Mouse (Mus musculus): ENCODE measurements at regions not wholly inside any gene's neighbourhood (a gene's known extent, or its start where the extent isn't known, plus 50 kb on each side); places are given as distances from the start of the nearest gene placed in this dataset.

DNA sequence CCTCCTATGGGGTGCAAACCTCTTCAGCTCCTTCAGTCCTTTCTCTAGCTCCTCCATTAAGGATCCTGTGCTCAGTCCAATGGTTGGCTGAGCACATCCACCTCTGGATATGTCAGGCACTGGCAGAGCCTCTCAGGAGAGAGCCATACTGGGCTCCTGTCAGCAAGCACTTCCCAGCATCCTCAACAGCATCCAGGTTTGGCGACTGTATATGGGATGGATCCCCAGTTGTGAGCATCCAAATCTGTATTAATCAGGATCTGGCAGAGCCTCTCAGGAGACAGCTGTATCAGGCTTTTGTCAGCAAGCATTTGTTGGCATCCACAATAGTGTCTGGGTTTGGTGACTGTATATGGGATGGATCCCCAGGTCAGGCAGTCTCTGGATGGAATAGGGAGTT is 225.3 kb upstream of the Lyplal1 start:
- Histone ChIP-seq H3K4me1 (replicated peaks; ENCODE audit: control insufficient read depth, insufficient read depth, low read length) (no peaks in the 10 kb centered on the region), H3K27ac (ENCODE audit: low read depth, low read length) (no peak overlapping the region), H3K27me3 (replicated peaks; ENCODE audit: control insufficient read depth, insufficient read depth, low read length) (no peaks in the 10 kb centered on the region), H3K9ac (ENCODE audit: low read depth, low read length) (no peak overlapping the region), H3K9me3 (ENCODE audit: control insufficient read depth, low read length) (no peaks in the 10 kb centered on the region), H3K36me3 (ENCODE audit: control insufficient read depth, insufficient read depth, low read length) (no peaks in the 10 kb centered on the region), H3K4me3 (ENCODE audit: low read depth, low read length) (no peak overlapping the region), H3K4me2 (no peak overlapping the region)
- DNase-seq (ENCODE audit: low spot score) (no peak), ATAC-seq (replicated peaks; ENCODE audit: low FRiP score) (no peak)
- 88% methylated on average over 1 of the region's 1 CpGs for WGBS

DNA sequence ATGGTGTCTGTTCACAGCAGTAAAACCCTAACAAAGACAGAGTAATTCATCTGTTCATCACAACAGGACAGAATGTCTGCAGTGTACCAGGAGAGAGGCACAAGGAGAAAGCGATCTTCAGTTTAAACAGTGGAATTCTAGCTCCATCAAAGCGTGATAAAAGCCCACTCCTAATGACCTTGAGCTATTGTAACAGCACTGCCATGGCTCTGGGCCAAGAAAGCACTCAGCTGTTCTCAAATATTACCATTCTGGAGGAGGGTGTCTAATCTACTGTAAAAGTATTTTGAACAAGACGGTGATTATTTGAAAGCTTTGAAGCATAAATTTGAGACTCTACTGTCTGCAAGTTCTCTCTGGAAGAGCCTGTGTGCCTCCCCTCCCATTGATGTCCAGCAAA is 224.8 kb upstream of the Lyplal1 start:
- no peak for DNase-seq (ENCODE audit: low spot score)
- WGBS, result 68% methylated on average over 3 of the region's 3 CpGs

DNA sequence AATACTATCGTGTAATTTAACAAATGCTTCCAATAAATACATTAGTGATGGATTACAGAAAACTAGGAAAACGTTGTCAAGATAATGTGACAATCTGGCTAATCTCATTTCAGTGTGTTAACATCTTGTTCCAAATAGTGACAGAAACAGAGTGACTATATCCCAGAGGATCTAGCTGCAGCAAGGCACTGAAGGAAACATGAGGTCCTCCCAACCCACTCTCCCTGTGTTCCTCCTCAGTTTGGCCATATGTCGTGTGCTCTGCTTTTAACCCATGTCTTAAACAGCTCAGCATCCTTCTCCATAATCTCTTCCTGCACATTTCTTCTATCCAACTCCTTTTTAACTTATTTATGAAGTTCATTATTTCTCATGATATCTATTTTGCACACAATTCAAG is 223.6 kb upstream of the Lyplal1 start:
- H3K4me3 ChIP-seq (ENCODE audit: low read depth, low read length), result no peak overlapping the region

More for the DNA sequence above, 224.8 kb upstream of the Lyplal1 start:
- Histone ChIP-seq H3K36me3 (ENCODE audit: control insufficient read depth, insufficient read depth, low read length) (no peaks in the 10 kb centered on the region), H3K27ac (ENCODE audit: low read depth, low read length) (no peak overlapping the region), H3K4me3 (ENCODE audit: low read depth, low read length) (no peak overlapping the region), H3K9me3 (ENCODE audit: control insufficient read depth, low read length) (no peaks in the 10 kb centered on the region), H3K4me1 (replicated peaks; ENCODE audit: control insufficient read depth, insufficient read depth, low read length) (no peaks in the 10 kb centered on the region), H3K27me3 (replicated peaks; ENCODE audit: control insufficient read depth, insufficient read depth, low read length) (no peaks in the 10 kb centered on the region), H3K4me2 (no peak overlapping the region), H3K9ac (ENCODE audit: low read depth, low read length) (no peak overlapping the region)
- no peak for ATAC-seq (replicated peaks; ENCODE audit: low FRiP score)

DNA sequence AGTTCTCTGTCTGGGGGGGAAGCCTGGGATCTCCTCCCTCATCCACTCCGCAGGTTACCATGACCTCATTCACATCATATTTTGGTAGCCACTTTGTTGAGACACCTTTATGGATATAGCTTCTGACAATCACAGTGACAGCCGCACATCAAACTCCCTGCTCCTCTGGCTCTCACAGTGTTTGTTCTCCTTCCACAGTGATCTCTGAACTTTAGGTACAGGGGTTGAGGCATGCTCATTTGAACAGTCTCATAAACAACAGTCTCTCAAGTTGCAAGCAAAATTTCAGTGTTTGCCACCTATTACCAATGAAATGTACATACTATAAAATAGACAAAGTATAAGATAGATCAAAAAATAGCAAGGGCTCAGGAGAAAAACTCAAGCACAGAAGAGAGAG is 200.2 kb upstream of the Lyplal1 start:
- no peaks in the 10 kb centered on the region for H3K9me3 ChIP-seq (ENCODE audit: control insufficient read depth, low read length)

More for the DNA sequence above, 223.6 kb upstream of the Lyplal1 start:
- no peaks in the 10 kb centered on the region for H3K27me3 ChIP-seq (replicated peaks; ENCODE audit: control insufficient read depth, insufficient read depth, low read length)
- H3K36me3 ChIP-seq (ENCODE audit: control insufficient read depth, insufficient read depth, low read length), result no peaks in the 10 kb centered on the region
- no peak overlapping the region for H3K9ac ChIP-seq (ENCODE audit: low read depth, low read length)
- H3K9me3 ChIP-seq (ENCODE audit: control insufficient read depth, low read length), result no peaks in the 10 kb centered on the region
- no peak for ATAC-seq (replicated peaks; ENCODE audit: low FRiP score)
- H3K4me2 ChIP-seq, result no peak overlapping the region
- no peak overlapping the region for H3K27ac ChIP-seq (ENCODE audit: low read depth, low read length)
- 75% methylated on average over 3 of the region's 3 CpGs for WGBS
- DNase-seq (ENCODE audit: low spot score), result no peak
- H3K4me1 ChIP-seq (replicated peaks; ENCODE audit: control insufficient read depth, insufficient read depth, low read length), result no peaks in the 10 kb centered on the region

DNA sequence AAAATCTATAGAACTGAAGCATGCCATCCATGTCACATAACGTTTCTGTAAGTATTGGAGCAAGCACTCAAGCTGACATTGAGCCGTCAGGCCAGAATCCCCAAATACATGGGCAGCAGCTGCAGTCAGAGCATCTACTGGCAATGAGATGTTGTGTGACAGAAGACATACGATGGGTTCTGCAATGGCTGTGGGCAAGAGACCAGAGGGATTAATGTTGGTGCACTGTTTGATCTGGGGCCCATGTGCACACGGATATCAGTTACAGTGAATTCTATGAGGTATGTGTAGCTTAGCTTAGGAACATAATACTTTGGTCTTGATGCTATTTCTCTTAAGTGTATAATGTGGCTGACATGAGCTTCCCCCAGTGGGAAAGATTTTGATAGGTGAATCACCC is 197.1 kb upstream of the Lyplal1 start:
- H3K27ac ChIP-seq (ENCODE audit: low read depth, low read length), result no peak overlapping the region
- WGBS, result 79% methylated on average over 4 of the region's 4 CpGs
- no peaks in the 10 kb centered on the region for H3K9me3 ChIP-seq (ENCODE audit: control insufficient read depth, low read length)
- no peak overlapping the region for H3K4me2 ChIP-seq
- no peak for ATAC-seq (replicated peaks; ENCODE audit: low FRiP score)
- no peaks in the 10 kb centered on the region for H3K36me3 ChIP-seq (ENCODE audit: control insufficient read depth, insufficient read depth, low read length)
- H3K27me3 ChIP-seq (replicated peaks; ENCODE audit: control insufficient read depth, insufficient read depth, low read length), result no peaks in the 10 kb centered on the region
- no peak overlapping the region for H3K9ac ChIP-seq (ENCODE audit: low read depth, low read length)
- DNase-seq (ENCODE audit: low spot score), result no peak
- H3K4me1 ChIP-seq (replicated peaks; ENCODE audit: control insufficient read depth, insufficient read depth, low read length), result no peaks in the 10 kb centered on the region
- H3K4me3 ChIP-seq (ENCODE audit: low read depth, low read length), result no peak overlapping the region

More for the DNA sequence above, 200.2 kb upstream of the Lyplal1 start:
- Histone ChIP-seq H3K4me2 (no peak overlapping the region), H3K36me3 (ENCODE audit: control insufficient read depth, insufficient read depth, low read length) (no peaks in the 10 kb centered on the region), H3K9ac (ENCODE audit: low read depth, low read length) (no peak overlapping the region), H3K4me1 (replicated peaks; ENCODE audit: control insufficient read depth, insufficient read depth, low read length) (no peaks in the 10 kb centered on the region), H3K27ac (ENCODE audit: low read depth, low read length) (no peak overlapping the region), H3K27me3 (replicated peaks; ENCODE audit: control insufficient read depth, insufficient read depth, low read length) (no peaks in the 10 kb centered on the region), H3K4me3 (ENCODE audit: low read depth, low read length) (no peak overlapping the region)
- ATAC-seq (replicated peaks; ENCODE audit: low FRiP score) (no peak), DNase-seq (ENCODE audit: low spot score) (no peak)
- 79% methylated on average over 2 of the region's 2 CpGs for WGBS

DNA sequence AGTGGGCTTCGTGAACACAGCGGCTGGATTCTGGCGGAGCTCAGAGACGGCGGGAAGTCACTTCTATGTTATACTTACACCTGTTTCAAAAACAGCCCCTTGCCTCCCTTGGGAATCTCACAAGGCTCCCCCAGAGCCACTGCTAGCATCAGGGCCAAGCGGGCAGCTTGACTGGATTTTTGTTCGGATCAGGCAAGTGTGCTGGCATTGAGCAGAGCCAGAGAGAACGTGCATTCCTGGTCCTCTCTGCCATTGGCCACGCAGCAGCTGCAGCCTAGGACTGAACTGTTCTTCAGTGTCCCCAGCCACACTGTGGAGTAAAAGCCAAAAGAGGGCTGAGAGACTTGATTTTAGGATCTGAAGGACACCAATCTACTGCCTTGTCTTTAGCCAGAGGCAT is 195.6 kb upstream of the Lyplal1 start:
- no peak overlapping the region for H3K4me2 ChIP-seq
- no peak overlapping the region for H3K9ac ChIP-seq (ENCODE audit: low read depth, low read length)
- no peak overlapping the region for H3K4me3 ChIP-seq (ENCODE audit: low read depth, low read length)
- WGBS, result 86% methylated on average over 9 of the region's 9 CpGs
- no peak for ATAC-seq (replicated peaks; ENCODE audit: low FRiP score)
- no peak overlapping the region for H3K27ac ChIP-seq (ENCODE audit: low read depth, low read length)
- H3K27me3 ChIP-seq (replicated peaks; ENCODE audit: control insufficient read depth, insufficient read depth, low read length), result no peaks in the 10 kb centered on the region
- H3K4me1 ChIP-seq (replicated peaks; ENCODE audit: control insufficient read depth, insufficient read depth, low read length), result no peaks in the 10 kb centered on the region
- no peaks in the 10 kb centered on the region for H3K36me3 ChIP-seq (ENCODE audit: control insufficient read depth, insufficient read depth, low read length)
- no peak for DNase-seq (ENCODE audit: low spot score)
- no peaks in the 10 kb centered on the region for H3K9me3 ChIP-seq (ENCODE audit: control insufficient read depth, low read length)

DNA sequence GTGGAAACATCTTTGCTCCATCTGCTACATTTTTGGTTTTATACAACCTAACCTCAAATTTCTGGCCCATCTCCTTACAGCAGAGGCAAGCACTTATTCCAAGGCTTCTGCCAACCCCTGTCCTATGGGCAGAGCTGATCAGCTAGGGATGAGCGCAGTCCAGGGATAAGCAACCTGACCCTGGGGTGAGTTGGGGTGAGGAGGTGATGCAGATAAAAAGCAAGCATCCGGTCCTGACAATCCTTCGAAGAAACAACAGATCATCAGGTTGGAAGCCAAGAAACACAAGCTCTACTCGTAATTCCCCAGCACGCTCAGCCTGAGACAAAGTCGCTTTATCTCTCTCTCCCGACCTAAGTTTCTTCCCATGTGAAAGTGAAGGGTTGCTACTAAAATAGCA is 194.9 kb upstream of the Lyplal1 start:
- H3K4me1 ChIP-seq (replicated peaks; ENCODE audit: control insufficient read depth, insufficient read depth, low read length), result no peaks in the 10 kb centered on the region
- H3K4me2 ChIP-seq, result no peak overlapping the region
- 68% methylated on average over 7 of the region's 7 CpGs for WGBS
- DNase-seq (ENCODE audit: low spot score), result no peak
- H3K9ac ChIP-seq (ENCODE audit: low read depth, low read length), result no peak overlapping the region
- H3K27me3 ChIP-seq (replicated peaks; ENCODE audit: control insufficient read depth, insufficient read depth, low read length), result no peaks in the 10 kb centered on the region
- H3K9me3 ChIP-seq (ENCODE audit: control insufficient read depth, low read length), result no peaks in the 10 kb centered on the region
- no peak for ATAC-seq (replicated peaks; ENCODE audit: low FRiP score)
- no peaks in the 10 kb centered on the region for H3K36me3 ChIP-seq (ENCODE audit: control insufficient read depth, insufficient read depth, low read length)
- no peak overlapping the region for H3K27ac ChIP-seq (ENCODE audit: low read depth, low read length)
- H3K4me3 ChIP-seq (ENCODE audit: low read depth, low read length), result no peak overlapping the region

DNA sequence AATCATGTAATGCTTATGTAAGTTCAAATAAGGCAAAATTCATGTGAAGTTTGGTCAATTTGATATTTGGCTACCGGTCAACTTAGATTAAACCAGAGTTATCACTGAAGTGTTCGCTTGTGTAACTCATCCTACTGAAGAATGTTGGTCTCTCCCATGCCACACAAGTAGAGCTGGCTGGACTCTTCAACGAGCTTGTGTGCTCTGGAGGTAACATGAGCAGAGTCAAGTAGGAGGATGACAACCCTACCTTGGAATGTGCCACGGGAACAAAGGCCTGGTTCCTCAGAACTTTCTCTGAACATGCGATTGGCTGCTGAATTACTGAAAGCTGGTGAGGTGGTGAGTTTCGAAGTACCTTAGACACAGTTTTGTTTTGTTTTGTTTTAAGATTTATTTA is 190.5 kb upstream of the Lyplal1 start:
- no peak overlapping the region for H3K4me3 ChIP-seq (ENCODE audit: low read depth, low read length)
- H3K9me3 ChIP-seq (ENCODE audit: control insufficient read depth, low read length), result no peaks in the 10 kb centered on the region
- H3K4me1 ChIP-seq (replicated peaks; ENCODE audit: control insufficient read depth, insufficient read depth, low read length), result no peaks in the 10 kb centered on the region
- ATAC-seq (replicated peaks; ENCODE audit: low FRiP score) (no peak), DNase-seq (ENCODE audit: low spot score) (no peak)
- H3K27ac ChIP-seq (ENCODE audit: low read depth, low read length), result no peak overlapping the region
- no peaks in the 10 kb centered on the region for H3K36me3 ChIP-seq (ENCODE audit: control insufficient read depth, insufficient read depth, low read length)
- no peak overlapping the region for H3K9ac ChIP-seq (ENCODE audit: low read depth, low read length)
- H3K27me3 ChIP-seq (replicated peaks; ENCODE audit: control insufficient read depth, insufficient read depth, low read length), result no peaks in the 10 kb centered on the region
- 69% methylated on average over 6 of the region's 6 CpGs for WGBS
- no peak overlapping the region for H3K4me2 ChIP-seq

DNA sequence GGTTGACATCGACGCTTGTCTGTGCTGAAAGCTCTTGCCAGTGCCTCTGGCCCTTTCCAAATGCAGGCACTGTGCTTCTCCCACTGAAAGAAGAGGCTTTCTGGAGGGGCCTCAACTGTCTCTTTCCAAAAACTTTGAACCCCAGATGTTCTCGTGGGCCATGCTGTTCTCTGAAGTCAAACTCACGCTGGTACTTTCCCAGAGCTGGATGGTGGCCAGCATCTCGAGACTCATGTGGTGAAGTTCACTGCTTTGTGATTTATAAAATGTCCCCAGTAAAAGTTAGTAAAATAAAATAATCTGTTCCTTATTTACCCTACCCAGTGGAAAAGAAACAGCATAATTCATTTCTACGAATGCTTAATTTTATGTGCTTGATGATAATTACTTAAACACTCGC is 180.4 kb upstream of the Lyplal1 start:
- ATAC-seq (replicated peaks; ENCODE audit: low FRiP score) (no peak), DNase-seq (ENCODE audit: low spot score) (no peak)
- no peak overlapping the region for H3K9ac ChIP-seq (ENCODE audit: low read depth, low read length)

More for the DNA sequence above, 180.4 kb upstream of the Lyplal1 start:
- no peak overlapping the region for H3K4me2 ChIP-seq
- no peaks in the 10 kb centered on the region for H3K27me3 ChIP-seq (replicated peaks; ENCODE audit: control insufficient read depth, insufficient read depth, low read length)
- H3K4me3 ChIP-seq (ENCODE audit: low read depth, low read length), result no peak overlapping the region
- no peak overlapping the region for H3K27ac ChIP-seq (ENCODE audit: low read depth, low read length)
- no peaks in the 10 kb centered on the region for H3K9me3 ChIP-seq (ENCODE audit: control insufficient read depth, low read length)
- no peaks in the 10 kb centered on the region for H3K4me1 ChIP-seq (replicated peaks; ENCODE audit: control insufficient read depth, insufficient read depth, low read length)
- H3K36me3 ChIP-seq (ENCODE audit: control insufficient read depth, insufficient read depth, low read length), result no peaks in the 10 kb centered on the region
- WGBS, result 87% methylated on average over 7 of the region's 7 CpGs

Measured in liver, embryonic 11.5 days (tissue).